Mouse (Mus musculus) heart, postnatal 0 days (tissue): ENCODE data around the gene Ube2n.

ENCODE experiments used
- CTCF ChIP-seq: IDR thresholded peaks from 2 replicates; pipeline ENCODE4 v1.5.1; 2016; ENCODE audit warnings: antibody characterized with exemption, control low read depth, low read depth
- EP300 ChIP-seq: IDR thresholded peaks from 2 replicates; pipeline ENCODE4 v1.6.1; 2016; ENCODE audit warnings: antibody characterized with exemption, low read depth

DNA sequence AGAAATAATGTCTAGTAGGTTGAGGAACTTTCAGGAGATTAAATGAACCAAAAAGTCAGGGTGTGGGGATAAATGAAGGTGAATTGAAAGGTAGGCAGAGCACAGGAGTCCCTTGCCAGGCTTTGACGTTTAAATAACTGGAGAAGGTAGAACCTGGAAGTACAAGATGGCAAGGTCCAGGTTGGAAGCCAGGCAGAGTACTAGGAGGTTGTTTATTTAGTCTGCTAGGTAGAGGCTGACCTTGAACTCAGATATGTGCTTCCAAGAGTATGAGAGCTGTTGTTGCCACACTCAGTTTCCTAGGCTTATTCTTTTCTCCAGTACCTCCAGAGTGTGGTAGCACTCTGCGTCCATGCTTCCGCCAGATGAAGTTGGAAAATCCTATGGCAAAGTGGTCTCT is 24.9 kb downstream of the Ube2n start:
- TF ChIP-seq CTCF (no peak), EP300 (no peak)
